In the genomic region with DNA sequence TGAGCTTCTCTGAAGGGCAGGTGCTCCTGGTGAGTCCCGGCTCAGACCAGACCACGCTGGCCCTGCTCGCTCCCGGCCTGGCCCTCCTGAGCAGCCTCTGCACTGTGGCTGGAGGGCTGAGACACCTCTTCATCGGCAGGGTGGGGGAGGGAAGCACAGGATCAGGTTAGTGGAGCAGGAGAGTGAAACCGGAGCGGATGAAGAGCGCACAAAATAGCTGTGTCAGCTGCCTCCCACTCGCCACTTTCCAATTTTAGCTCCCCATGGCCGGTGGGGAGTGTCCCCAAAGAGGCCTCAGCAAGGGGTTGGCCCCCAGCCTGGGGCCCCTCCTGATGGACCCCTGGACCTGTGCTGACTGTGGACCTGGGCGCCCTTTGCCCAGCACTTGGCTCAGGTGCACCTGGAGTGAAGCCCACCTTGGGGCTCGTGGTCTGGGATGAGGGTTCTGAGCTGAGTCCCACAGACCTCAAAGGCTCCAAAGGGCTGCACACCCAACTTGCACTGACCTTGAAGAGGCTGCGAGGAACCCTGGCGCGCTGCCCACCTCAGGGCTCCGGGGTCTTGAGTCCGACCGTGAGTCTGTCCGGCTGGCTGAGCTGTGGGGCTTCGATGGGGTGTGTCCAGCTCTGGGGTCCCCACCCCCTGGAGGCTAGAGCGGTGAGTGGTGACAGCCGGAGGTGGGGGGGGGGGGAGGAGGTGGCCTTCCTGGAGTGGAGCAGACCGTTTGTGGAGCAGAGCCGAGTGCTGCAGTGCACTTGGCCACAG, we compare ENCODE assay signal across 10 mouse cellular contexts. TPM values are rescaled to one million over a fixed set of nuclear protein-coding genes. Genes with fewer than 3 reads are reported as not detected.
A peak's percentile ranks its signal among the peaks of the same experiment; 100 is the strongest.
DNase-seq lines count a peak whose midpoint lies in the region; TF ChIP-seq lines count a peak whose summit lies in the region.
"Had no signal": no experiment of that assay in that cellular context is flagged by ENCODE, and none has a peak within 500 bp of the region (broad histone marks: within the 10 kb centered on the region; RNA-seq: fewer than 3 reads in every experiment).

Gene Hhatl, minus strand, starts transcription at position 751 of the 765 bp plus-strand sequence.

- peak within 1 kb of the TSS; percentile 73 for H3K4me3 ChIP-seq in gastrocnemius, adult 2 months
- H3K4me3 ChIP-seq: embryonic facial prominence, embryonic 15.5 days; midbrain, embryonic 15.5 days had no signal

- intact Hi-C loops in gastrocnemius, adult 2 months (cut with DNase I) = loop anchor here (1.0 to 2.0 kb wide), 2 partner anchors 15 to 31 kb away; partner anchors contain the start of gene Klhl40
- intact Hi-C loops in heart, postnatal 10 days (cut with DNase I) = no loop called here

- TF ChIP-seq CTCF in gastrocnemius, adult 2 months (IDR thresholded peaks at IDR 0.05) = 0 out of 2 replicates have a peak, but pooled peaks have one; percentile 4

- H3K27ac ChIP-seq in gastrocnemius, adult 2 months = peak within 1 kb of the TSS; percentile 99
- H3K27ac ChIP-seq: embryonic facial prominence, embryonic 15.5 days; midbrain, embryonic 15.5 days had no signal

- no peak for DNase-seq in layer of hippocampus, adult 18-20 months (ENCODE audit: low spot score in 2 of 2)
- DNase-seq in layer of hippocampus, adult 11-12 months (ENCODE audit: low spot score) = no peak
- peak; percentile 89 for DNase-seq in gastrocnemius, adult 2 months
- DNase-seq in heart, postnatal 10 days = peak; percentile 71
- no peak for DNase-seq in left cerebral cortex, adult 8-10 months (ENCODE audit: low spot score in 2 of 2)
- DNase-seq in embryo, embryonic 9.5 days (ENCODE audit: extremely low spot score) = no peak
- DNase-seq in cerebellum, adult 8-10 months = no peak
- DNase-seq in spleen, adult 18-20 months = no peak

RNA-seq across cellular contexts. Expression of gene Hhatl, which starts in this region (rescaled TPM):
- total RNA-seq in layer of hippocampus, adult 18-20 months (2021) = 10 to 100 TPM; 17.9 to 20.0 TPM
- total RNA-seq in gastrocnemius, adult 2 months (2021) = 100 to 1,000 TPM; 151 to 153 TPM
- 100 to 1,000 TPM; 111 to 112 TPM for total RNA-seq in heart, postnatal 10 days (2021)
- 10 to 100 TPM; 18.6 to 24.6 (median 23.2) TPM for total RNA-seq in left cerebral cortex, adult 8-10 months (2022)

Comparison
In these comparisons a context has a peak if more than half of its experiments do, and no peak if none do; other contexts are left out.
1. RNA of gene Hhatl (total RNA-seq): 151 to 153 TPM in gastrocnemius, adult 2 months and 111 to 112 TPM in heart, postnatal 10 days; 18.6 to 24.6 TPM in left cerebral cortex, adult 8-10 months and 17.9 to 20.0 TPM in layer of hippocampus, adult 18-20 months; every median in the first group is over 4 times any median in the second.
2. DNase-seq: peak in gastrocnemius, adult 2 months (single experiment) and heart, postnatal 10 days (2 of 2); none in layer of hippocampus, adult 18-20 months (0 of 2), layer of hippocampus, adult 11-12 months (single experiment), left cerebral cortex, adult 8-10 months (0 of 2), embryo, embryonic 9.5 days (single experiment), cerebellum, adult 8-10 months (single experiment) and spleen, adult 18-20 months (0 of 2).